Mouse (Mus musculus): ENCODE results near the gene Cttn. TPM values are rescaled to one million over a fixed set of nuclear protein-coding genes. Genes with fewer than 3 reads are reported as not detected.

Cttn gene
- polyA plus RNA-seq, 2 experiments = 31.0 to 31.5 TPM

- WGBS (ENCODE audit: insufficient replicate concordance) = 59% methylated on average over 2 of the region's 2 CpGs
- DNase-seq (ENCODE audit: low read depth in 3 of 3, low spot score in 3 of 3) = no peak
Observed at GRCm38 (mm10) chr7:144408464-144409000, 62.3 kb downstream of the Cttn start.

GRCm38 (mm10) chr7:144407675-144408074 lies 63.1 kb downstream of the Cttn start:
- Histone ChIP-seq H3K27ac (no peak overlapping the region), H3K4me3 (ENCODE audit: insufficient read depth in 1 of 2, low read depth in 2 of 2, low read length in 2 of 2) (no peak overlapping the region), H3K27me3 (ENCODE audit: control insufficient read depth, insufficient read depth, low read length) (no peaks in the 10 kb centered on the region), H3K9ac (replicated peaks) (no peak overlapping the region), H3K4me2 (ENCODE audit: low read depth) (no peak overlapping the region), H3K36me3 (replicated peaks; ENCODE audit: control insufficient read depth, insufficient read depth, low read depth) (no peaks in the 10 kb centered on the region), H3K9me3 (ENCODE audit: control insufficient read depth, low read length) (no peaks in the 10 kb centered on the region), H3K4me1 (replicated peaks; ENCODE audit: control insufficient read depth in 2 of 2, insufficient read depth in 2 of 2, low read length in 1 of 2) (no peaks in the 10 kb centered on the region)
- TF ChIP-seq CTCF (IDR thresholded peaks at IDR 0.05; ENCODE audit: low read depth) = no peak
- TF ChIP-seq EP300 (IDR thresholded peaks at IDR 0.05; ENCODE audit: low read depth) = no peak
- no peak for ATAC-seq (ENCODE audit: insufficient read depth)
- WGBS (ENCODE audit: insufficient replicate concordance) = 46% methylated on average over 4 of the region's 4 CpGs
- no peak for DNase-seq (ENCODE audit: low read depth in 3 of 3, low spot score in 3 of 3)

More at GRCm38 (mm10) chr7:144408464-144409000, 62.3 kb downstream of the Cttn start:
- H3K9me3 ChIP-seq (ENCODE audit: control insufficient read depth, low read length) = no peaks in the 10 kb centered on the region
- H3K9ac ChIP-seq (replicated peaks) = no peak overlapping the region
- ATAC-seq (ENCODE audit: insufficient read depth) = no peak
- no peaks in the 10 kb centered on the region for H3K36me3 ChIP-seq (replicated peaks; ENCODE audit: control insufficient read depth, insufficient read depth, low read depth)
- no peaks in the 10 kb centered on the region for H3K4me1 ChIP-seq (replicated peaks; ENCODE audit: control insufficient read depth in 2 of 2, insufficient read depth in 2 of 2, low read length in 1 of 2)
- TF ChIP-seq CTCF (IDR thresholded peaks at IDR 0.05; ENCODE audit: low read depth) = no peak
- no peak for TF ChIP-seq EP300 (IDR thresholded peaks at IDR 0.05; ENCODE audit: low read depth)
- H3K4me3 ChIP-seq (ENCODE audit: insufficient read depth in 1 of 2, low read depth in 2 of 2, low read length in 2 of 2) = no peak overlapping the region
- no peak overlapping the region for H3K27ac ChIP-seq
- H3K27me3 ChIP-seq (ENCODE audit: control insufficient read depth, insufficient read depth, low read length) = no peaks in the 10 kb centered on the region
- H3K4me2 ChIP-seq (ENCODE audit: low read depth) = no peak overlapping the region

GRCm38 (mm10) chr7:144402492-144402891 lies 68.3 kb downstream of the Cttn start:
- Histone ChIP-seq H3K4me2 (ENCODE audit: low read depth) (no peak overlapping the region), H3K9ac (replicated peaks) (no peak overlapping the region), H3K4me3 (ENCODE audit: insufficient read depth in 1 of 2, low read depth in 2 of 2, low read length in 2 of 2) (no peak overlapping the region), H3K36me3 (replicated peaks; ENCODE audit: control insufficient read depth, insufficient read depth, low read depth) (no peaks in the 10 kb centered on the region), H3K9me3 (ENCODE audit: control insufficient read depth, low read length) (no peaks in the 10 kb centered on the region), H3K4me1 (replicated peaks; ENCODE audit: control insufficient read depth in 2 of 2, insufficient read depth in 2 of 2, low read length in 1 of 2) (no peaks in the 10 kb centered on the region), H3K27me3 (ENCODE audit: control insufficient read depth, insufficient read depth, low read length) (no peaks in the 10 kb centered on the region), H3K27ac (no peak overlapping the region)
- no peak for ATAC-seq (ENCODE audit: insufficient read depth)
- TF ChIP-seq CTCF (IDR thresholded peaks at IDR 0.05; ENCODE audit: low read depth) (no peak), EP300 (IDR thresholded peaks at IDR 0.05; ENCODE audit: low read depth) (no peak)
- no peak for DNase-seq (ENCODE audit: low read depth in 3 of 3, low spot score in 3 of 3)
- WGBS (ENCODE audit: insufficient replicate concordance) = 50% methylated on average over 4 of the region's 4 CpGs

- no peak for DNase-seq (ENCODE audit: low read depth in 3 of 3, low spot score in 3 of 3)
Observed at GRCm38 (mm10) chr7:144391727-144392126, 79.1 kb downstream of the Cttn start.

DNA sequence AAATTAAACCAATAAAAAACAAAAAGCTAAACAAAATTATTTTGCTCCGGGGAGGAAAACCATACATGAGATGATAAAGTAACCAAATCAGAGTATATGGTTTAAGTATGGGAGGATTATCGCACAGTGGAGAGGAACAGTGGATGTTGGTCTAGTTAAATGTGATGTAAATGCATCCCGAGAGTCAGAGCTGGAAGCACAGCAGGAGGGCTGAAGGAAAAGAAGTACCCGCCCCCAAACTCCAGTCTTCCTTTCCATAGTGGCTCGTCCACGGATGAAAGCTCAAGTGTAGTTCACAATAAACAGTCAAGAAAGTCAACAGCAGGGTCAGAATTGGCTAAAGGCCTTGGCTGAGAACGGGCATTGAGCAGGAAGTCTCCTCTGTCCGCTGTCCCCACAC lies 80.1 kb downstream of the Cttn start:
- Histone ChIP-seq H3K9me3 (ENCODE audit: control insufficient read depth, low read length) (no peaks in the 10 kb centered on the region), H3K4me2 (ENCODE audit: low read depth) (no peak overlapping the region), H3K27me3 (ENCODE audit: control insufficient read depth, insufficient read depth, low read length) (no peaks in the 10 kb centered on the region), H3K9ac (replicated peaks) (no peak overlapping the region), H3K4me1 (replicated peaks; ENCODE audit: control insufficient read depth in 2 of 2, insufficient read depth in 2 of 2, low read length in 1 of 2) (0 out of 4 replicates have a peak, but pooled peaks cover 0 to 3% of the 10 kb centered on the region in 2 experiments), H3K36me3 (replicated peaks; ENCODE audit: control insufficient read depth, insufficient read depth, low read depth) (no peaks in the 10 kb centered on the region), H3K27ac (no peak overlapping the region), H3K4me3 (ENCODE audit: insufficient read depth in 1 of 2, low read depth in 2 of 2, low read length in 2 of 2) (no peak overlapping the region)
- no peak for ATAC-seq (ENCODE audit: insufficient read depth)
- TF ChIP-seq CTCF (IDR thresholded peaks at IDR 0.05; ENCODE audit: low read depth) (no peak), EP300 (IDR thresholded peaks at IDR 0.05; ENCODE audit: low read depth) (no peak)
- 59% methylated on average over 8 of the region's 8 CpGs for WGBS (ENCODE audit: insufficient replicate concordance)
- no peak for DNase-seq (ENCODE audit: low read depth in 3 of 3, low spot score in 3 of 3)

More at GRCm38 (mm10) chr7:144391727-144392126, 79.1 kb downstream of the Cttn start:
- no peaks in the 10 kb centered on the region for H3K27me3 ChIP-seq (ENCODE audit: control insufficient read depth, insufficient read depth, low read length)
- WGBS (ENCODE audit: insufficient replicate concordance) = 57% methylated on average over 6 of the region's 6 CpGs
- H3K9ac ChIP-seq (replicated peaks) = no peak overlapping the region
- H3K27ac ChIP-seq = no peak overlapping the region
- TF ChIP-seq EP300 (IDR thresholded peaks at IDR 0.05; ENCODE audit: low read depth) (no peak), CTCF (IDR thresholded peaks at IDR 0.05; ENCODE audit: low read depth) (no peak)
- H3K4me2 ChIP-seq (ENCODE audit: low read depth) = no peak overlapping the region
- no peaks in the 10 kb centered on the region for H3K9me3 ChIP-seq (ENCODE audit: control insufficient read depth, low read length)
- no peaks in the 10 kb centered on the region for H3K36me3 ChIP-seq (replicated peaks; ENCODE audit: control insufficient read depth, insufficient read depth, low read depth)
- no peak for ATAC-seq (ENCODE audit: insufficient read depth)
- H3K4me1 ChIP-seq (replicated peaks; ENCODE audit: control insufficient read depth in 2 of 2, insufficient read depth in 2 of 2, low read length in 1 of 2) = 0 out of 4 replicates have a peak, but pooled peaks cover 0 to 3% of the 10 kb centered on the region in 2 experiments
- no peak overlapping the region for H3K4me3 ChIP-seq (ENCODE audit: insufficient read depth in 1 of 2, low read depth in 2 of 2, low read length in 2 of 2)

Measured in liver, embryonic 14.5 days (tissue).